Mouse (Mus musculus) erythroid progenitor cell, adult 5-6 weeks (primary cell): ENCODE results near the gene Abca13. TPM values are rescaled to one million over a fixed set of nuclear protein-coding genes. Genes with fewer than 3 reads are reported as not detected.
"Not testable (repeated sequence)": the region's sequence is repeated elsewhere in the genome, so short reads cannot be mapped to it uniquely, and the experiment has no call there.

Experiments used
- ATAC-seq: replicated peaks from 2 replicates; pipeline ENCODE4 v1.8.0; 2016; ENCODE audit warnings: moderate number of reproducible peaks, mild to moderate bottlenecking, moderate TSS enrichment, inconsistent platforms; ENCODE audit not compliant: poor library complexity, low FRiP score, severe bottlenecking
- total RNA-seq, 2 experiments: library from RNA; stranded (forward) in 1 of 2; stranded (reverse) in 1 of 2; fragments of 150-400 nt in 1 of 2; fragments of 186-747, 209-891 nt in 1 of 2; gene quantifications; 2 replicates each; pipeline versions ENCODE4 v1.2.3 to v1.2.4; 2015 to 2017; ENCODE audit warnings: low replicate concordance in 2 of 2

Abca13 gene
- total RNA-seq, 2 experiments from 2014 or later, result 4.6 to 5.0 TPM

DNA sequence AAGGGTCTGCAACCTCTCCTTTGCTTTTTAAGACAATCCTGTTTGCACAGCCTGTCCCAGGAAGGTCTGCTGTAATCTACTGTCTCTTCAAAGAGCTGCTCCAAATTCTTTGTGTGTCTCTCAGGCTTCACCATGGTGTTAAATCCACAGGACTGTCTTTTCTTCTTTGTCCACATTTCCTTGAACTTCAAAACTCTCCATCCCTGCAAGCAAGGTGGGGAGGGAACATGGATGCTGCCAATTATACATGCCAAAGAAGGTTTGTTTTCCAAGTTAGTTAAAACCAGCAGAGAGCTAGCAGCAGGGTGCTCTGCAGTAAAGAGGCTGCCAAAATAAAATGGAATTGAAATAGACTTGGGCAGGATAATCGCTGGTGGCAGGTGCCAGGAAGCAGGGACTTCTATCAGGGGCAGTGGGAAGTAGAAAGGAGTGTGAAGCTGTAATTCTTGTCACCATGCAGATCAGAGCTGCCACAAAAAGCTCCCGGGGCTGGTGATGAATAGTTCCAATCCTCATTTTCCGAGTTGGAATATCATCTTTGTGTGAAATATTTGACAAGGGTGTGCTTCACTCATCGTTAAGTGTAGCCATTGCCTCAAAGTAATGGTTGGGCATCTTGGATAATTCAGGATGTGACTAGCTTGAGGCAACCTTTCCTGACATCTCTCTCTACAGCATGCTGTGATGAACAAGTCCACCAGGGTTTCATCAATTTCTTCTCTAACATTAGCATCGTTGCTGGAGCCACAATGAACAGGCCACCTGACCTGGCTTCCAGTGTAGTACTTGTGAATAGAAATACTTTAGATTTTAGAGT is 308.8 kb downstream of the Abca13 start:
- ATAC-seq, result no peak

DNA sequence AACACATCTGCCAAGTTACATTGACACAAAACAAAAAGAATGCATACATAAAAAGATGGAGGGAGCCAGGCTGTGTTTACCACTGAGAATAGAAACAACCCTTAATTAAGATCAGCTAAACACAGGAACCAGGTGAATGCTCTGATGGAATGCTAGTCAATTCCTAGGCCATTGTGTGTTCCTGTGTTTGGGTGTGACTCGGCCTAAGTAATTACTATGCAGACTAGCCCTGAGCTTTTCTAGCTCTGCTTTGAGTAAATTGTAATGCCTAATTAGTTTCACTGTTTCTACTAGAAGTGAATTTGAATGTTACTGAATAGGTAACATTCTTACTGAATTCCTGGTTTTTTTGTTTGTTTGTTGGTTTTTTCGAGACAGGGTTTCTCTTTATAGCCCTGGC is 323.2 kb downstream of the Abca13 start:
- not testable (repeated sequence) for ATAC-seq

DNA sequence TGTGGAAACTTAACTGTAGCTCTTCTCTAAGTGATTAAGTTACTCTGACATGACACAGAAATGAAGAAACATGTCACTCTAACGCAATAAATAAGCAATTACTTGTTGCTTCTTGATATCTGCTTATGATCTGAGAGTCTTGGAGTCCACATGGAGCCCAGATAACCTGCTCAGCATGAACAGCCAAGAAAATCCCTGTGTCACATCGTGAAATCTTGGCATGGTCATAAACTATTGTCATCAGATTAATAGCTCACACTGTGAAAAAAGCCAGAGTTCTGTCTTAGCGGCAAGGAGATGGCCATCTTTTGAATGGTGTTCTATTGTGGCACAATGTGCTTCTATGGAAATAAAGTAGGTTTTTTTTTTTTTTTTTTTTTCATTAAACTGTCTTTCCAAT is 336.8 kb downstream of the Abca13 start:
- no peak for ATAC-seq

DNA sequence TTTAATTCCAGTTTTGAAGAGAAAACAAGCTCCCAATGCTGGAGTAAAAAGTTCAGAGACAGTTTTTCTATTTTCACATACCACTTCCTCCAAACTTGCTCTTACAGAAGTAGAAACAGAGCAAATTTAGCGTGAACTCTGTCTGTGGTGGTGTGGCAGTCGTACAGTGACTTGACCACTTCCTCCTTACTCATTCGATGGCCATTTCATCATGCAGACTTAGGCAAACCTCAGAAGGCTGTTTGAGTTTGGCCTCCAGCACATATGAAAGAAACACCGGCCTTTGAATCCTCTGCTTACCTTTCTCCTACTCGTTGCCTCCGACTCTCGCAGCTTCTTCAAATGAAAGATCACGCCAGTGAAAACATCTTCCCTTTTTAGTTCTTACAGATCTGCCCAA is 340.0 kb downstream of the Abca13 start:
- no peak for ATAC-seq

DNA sequence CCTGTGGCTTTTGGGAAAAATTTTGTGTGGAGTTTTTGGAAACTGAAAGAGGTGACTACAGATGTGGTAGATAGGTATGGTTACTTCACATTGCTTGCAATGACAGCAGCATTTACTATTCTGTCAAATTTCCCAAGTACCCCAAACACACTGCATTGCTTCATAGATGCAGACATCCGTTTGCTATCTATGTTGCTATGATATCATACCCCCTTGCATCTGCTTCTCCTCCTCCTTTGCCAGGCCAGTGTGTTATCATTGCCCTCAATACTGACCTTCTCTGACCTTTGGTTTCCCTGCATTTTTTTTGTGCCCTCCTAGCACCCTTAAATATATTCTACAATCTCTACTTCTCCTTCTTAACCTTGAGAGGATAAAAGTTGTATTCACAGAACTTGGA is 341.4 kb downstream of the Abca13 start:
- ATAC-seq, result no peak

DNA sequence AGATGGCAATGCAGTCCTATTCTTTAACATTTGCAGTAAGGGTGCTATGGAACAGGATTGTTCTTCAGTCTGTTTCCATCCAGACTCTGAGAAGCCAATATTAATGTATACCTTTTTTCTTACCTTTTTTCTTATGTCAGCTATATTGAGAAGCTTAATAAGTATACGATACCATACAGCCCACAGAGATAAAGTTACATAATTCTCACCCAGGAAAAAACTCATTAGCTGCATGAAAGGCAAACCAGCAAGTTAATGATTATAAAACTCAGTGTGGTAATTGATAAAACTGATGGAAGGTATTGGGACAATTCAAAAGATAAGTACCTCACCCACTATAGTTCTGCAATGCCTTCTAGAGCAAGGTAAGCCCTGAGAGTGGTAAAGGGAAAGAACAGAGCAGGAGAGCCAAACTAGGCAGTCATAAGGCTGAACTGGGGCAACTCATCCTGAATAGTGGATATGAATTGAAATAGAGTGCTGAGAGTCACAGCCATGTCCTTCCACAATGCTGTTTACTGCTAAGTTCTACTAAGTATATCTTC is 342.0 kb downstream of the Abca13 start:
- no peak for ATAC-seq

DNA sequence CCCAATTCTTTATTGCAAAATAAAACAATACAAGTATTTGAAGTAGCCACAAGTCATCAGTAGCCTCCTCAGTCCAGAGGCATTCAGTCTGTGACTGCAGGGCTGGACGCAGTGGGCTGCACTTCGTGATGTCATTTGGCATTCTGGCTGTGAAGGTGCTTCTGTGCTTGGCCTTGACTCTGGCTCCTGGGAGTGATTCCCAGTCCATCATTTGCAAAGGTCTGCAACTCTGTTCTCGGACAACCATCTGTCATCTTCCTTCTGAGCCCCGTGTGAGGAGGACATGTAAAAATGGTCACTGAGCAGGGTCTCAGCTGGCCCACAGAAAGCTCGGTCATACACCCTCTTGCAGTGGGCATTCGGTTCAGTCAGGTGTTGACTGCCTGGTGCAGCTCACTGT is 345.1 kb downstream of the Abca13 start:
- no peak for ATAC-seq

DNA sequence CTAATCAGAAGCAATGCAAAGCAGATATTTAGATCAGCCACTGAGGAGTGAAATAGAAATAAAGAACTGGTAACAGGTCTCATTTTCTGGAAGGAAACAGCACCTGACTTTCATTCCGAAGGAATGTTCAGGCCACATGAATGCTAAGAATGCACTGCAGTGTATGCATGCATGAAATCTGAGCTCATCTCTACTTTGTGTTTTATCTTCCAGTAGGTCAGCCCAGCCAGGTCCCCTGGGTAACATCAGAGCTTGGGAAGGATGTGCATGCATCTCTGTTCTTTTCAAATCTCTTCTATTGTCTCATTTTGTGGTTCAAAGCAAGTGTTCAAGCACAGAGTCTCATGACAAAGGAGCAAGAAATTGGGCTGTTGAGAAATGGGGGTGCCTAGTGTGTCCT is 346.6 kb downstream of the Abca13 start:
- ATAC-seq, result no peak

DNA sequence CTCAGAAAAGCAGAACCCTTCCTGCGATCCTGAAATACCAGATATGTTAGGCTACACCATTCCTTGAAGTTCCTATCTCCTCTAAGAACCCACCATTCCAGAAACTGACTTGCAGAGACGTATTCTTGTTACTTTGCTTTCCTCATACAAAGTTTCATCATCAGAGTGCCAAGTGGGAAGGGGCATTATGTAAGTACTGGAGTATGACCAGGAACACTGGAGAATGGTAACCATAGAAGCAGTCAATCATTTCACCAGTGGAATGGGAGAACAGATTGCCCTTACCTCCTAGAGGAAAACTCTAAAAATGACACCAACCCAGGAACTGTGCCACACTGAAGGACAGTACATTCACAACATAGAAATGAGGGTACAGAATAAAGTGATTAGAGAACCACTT is 368.3 kb downstream of the Abca13 start:
- ATAC-seq, result no peak

DNA sequence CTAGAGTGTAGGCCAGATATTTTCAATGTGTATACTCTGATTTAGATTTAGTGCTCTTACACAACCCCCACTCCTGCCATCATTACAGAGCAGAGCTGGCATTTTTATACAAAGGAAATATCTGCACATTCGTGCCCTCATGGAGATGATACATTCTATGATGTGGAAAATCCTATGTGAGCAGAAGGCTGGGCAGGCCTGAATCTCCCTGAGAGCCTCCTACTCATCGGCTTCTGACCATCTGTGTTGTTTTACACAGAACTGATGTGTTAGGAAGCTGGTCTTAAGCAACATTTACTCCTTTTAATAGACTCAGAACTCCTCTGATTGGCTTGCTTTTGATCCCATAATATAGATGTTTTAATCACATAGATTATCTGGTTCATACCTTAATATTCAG is 376.6 kb downstream of the Abca13 start:
- ATAC-seq, result no peak

DNA sequence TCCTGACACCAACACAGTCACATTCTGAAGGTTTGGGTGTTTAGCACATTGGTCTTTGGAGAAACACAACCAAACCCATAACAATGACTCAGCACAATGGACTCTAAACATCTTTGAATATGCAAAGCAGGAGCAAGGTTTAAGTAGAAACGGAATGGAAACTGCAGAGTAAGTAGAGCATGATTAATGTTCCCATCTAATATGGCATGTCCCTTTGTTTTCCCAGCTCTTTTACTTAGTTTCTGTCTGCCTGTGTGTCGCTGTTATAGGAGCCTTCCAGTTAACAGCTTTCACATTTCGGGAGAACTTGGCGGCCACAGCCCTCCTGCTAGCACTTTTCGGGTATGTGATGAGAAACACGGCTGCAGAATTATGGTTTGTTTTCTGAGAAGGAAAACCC is 378.6 kb downstream of the Abca13 start:
- no peak for ATAC-seq

DNA sequence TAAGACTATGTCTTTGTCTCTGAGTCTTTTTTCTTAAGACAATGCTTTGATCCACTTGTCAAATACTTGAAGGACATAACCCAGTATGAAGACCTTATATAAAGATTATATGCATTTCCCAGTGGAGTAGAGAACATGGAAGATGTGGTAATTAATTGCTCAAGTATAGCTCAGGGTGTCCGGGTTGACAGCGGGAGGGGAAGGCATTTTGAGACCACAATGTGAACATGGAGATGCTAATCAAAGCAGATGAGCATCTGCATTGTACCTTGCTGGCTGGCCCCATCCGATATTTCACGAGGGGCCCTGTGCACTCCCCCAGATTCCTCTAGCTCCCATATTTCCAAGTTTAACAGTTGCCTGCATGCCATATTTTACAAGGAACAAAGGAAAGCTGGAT is 383.2 kb downstream of the Abca13 start:
- ATAC-seq, result no peak

DNA sequence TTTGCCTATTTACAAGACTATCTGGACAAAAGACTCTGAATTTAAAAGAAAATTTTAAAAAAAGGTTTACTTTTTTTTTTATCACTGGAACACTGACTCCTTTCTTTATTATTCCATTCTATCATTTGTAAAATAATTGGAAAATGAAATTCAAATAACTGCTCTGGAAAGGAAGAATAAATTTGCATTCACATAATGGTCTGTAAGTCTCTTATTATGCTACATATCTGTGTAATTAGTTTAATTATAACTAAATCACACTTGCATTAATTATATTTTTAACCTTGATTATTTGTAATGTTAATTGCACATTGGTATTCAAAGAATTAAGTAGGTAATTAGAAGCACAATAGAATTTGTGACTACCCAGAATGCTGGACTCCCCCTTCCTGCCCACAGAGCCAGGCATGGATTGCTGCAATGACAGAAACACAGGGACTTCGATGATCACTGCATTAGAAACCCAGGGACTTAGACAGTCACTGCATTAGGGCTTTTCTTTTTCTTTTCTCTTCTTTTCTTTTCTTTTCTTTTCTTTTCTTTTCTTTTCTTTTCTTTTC is 400.1 kb downstream of the Abca13 start:
- ATAC-seq, result no peak

DNA sequence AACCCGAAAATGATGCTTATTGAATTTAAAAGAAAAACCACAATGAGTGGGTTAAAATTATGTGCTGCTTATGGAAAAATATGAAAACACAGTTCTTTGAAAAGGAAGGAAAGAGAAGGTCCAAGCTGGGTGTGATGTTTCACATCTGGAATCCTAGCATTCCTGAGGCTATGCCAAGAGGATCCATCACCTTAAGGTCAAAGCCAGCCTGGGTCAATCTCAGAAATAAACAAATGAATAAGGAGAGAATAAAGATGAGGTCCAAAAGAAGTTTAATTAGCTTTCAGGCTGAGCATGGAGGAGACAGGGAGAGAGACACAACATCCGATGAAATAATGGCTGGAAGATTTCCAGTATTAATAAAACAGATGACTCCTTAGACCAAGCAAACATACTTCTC is 405.6 kb downstream of the Abca13 start:
- no peak for ATAC-seq

DNA sequence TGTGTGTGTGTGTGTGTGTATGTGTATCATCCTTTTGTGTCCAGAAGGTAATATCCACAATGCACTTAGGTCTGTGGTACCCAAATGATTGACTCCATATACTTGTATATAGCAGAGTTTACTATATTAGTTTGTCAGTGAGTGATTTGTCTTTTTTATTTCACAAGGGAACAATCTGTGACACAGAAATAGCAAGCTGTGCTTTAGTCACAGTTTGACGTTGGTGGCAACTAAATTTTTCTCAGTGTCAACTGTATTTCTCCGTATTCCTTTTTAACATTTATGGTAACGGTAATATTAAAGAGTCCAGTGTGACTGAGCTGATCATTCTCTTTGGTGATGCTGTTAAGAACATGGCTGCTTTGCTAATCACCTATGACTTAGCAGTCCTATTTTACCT is 409.4 kb downstream of the Abca13 start:
- no peak for ATAC-seq

DNA sequence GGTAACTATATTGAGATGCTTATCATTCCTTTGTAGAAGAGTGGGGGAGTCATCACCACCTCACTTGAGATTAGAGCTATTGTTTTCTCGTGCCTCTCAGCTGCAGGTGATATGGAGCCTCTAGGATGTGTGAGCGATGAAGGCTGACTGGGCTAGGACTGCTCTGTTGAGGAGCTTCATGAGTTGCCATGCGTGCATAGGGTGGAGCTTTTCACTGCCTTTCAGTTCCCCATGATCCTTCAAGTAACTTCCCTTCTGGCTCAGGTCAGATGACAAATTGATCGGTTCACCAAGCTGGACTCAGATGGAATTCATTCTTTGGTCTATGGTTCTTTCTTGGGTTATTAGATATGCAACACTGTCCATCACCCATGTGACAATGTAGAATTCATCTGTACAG is 410.4 kb downstream of the Abca13 start:
- ATAC-seq, result no peak

DNA sequence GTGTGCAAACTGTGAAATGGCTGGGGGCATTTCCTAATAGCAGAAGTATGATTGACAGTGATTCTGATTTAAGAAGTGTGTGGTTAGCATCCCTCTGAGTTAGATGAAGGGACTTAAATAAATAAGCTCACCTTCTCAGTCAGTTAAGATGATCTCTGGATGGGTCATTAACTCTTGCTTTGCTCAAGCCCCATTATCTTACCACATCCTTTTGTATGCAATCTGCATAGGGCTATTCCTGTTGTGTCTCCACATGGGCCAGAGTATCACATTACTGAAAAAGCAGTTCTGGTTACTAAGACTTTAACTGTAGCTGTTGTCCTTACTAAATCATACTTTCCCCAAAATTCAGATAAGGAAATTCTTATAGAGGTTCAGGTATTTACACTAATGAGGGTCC is 416.5 kb downstream of the Abca13 start:
- no peak for ATAC-seq

DNA sequence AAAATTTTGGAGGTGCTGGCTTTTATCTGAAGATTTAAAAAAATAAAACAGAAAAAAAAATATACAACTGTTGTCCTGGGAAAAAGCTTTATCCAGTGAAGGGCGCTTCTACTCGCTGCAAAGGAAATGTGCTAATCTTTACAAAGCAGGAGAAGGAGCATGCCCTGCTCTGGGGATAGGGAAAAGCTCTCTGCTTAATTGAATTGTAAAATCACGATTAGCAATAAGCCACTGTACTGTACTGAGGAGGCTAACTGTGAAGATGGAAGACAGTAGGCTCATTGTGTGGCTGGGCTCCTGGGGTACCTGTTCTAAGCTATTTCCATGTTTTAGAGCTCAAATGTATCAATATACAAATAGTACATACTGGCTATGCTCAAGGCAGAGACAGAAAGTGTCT is 417.3 kb downstream of the Abca13 start:
- no peak for ATAC-seq

DNA sequence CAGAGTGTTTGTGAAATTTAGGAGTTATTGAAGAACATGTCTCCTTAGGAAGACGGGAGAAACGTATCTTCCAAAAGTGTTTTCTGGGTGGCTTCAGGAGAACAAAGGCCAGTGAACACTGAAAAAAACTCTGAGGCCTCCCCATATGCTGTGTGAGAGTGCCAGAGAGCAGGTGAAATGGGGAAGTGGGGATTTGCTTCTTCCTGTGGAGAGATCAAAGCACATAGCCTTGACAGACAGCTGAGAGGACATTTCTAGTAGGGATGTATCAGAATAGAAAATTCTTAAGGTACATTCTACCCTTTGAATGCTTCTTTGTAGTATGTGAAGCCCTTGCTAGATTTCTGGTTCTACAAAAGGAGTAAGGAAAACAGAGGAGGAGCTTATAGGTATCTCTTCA is 424.4 kb downstream of the Abca13 start:
- ATAC-seq, result no peak

DNA sequence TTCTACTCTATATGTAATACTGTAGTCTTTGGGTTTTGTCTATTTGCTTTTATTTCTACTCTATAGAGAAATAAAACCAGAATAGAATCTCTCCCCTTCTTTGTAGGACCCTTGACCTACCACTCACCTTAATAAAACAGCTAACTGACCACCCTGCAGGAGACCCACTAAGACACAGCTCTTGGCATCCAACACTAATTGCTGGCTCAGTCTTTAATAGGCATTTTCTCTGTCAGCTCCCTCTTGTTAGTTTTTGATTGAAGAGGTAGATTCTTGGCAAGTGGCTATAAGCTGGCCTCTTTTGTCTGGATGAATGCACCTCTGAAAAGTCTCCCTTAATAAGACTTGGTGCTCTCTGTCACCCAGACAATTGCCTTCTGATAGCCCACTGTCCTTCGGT is 424.9 kb downstream of the Abca13 start:
- no peak for ATAC-seq

DNA sequence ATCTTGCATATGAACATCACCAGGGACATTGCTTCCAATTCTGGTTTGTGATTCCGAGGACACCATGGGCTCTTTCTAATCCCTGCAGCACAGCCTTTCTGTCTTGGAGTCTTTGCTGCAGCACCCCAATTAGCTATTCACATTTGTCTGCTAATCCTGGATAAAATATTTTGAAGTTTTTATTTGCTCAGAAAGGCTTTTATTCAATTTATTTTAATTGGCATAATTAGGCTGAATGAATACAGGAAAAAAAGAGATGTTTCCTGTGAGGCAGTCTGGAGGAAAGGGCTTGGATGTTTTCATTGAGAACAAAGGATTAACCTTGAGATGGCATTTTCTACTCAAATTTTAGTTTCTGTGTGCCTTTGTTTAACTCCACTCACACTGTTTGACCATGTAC is 428.2 kb downstream of the Abca13 start:
- no peak for ATAC-seq

DNA sequence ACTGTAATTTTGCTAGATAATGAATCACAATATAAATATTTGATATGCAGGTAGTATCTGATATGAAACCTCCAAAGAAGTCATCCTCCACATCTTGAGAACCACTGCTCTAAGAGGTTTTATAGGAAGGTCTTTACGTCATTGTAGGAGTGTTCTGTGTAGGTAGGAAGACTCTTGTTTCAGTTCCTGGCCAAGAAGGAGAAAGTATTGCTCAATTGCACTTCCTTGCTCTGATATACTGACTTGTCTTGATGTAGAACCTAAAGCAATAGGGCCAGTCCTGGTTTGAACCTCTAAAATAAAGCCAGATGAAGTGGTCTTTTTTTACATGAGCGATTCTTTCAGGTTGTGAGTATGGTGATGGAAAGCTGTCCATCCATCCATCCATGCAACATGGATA is 431.1 kb downstream of the Abca13 start:
- ATAC-seq, result no peak
